Comparison of ENCODE assay signal across 13 mouse cellular contexts in genomic region chr1:71896141-71896725, GRCm38 (mm10).
DNase-seq lines count a peak whose midpoint lies in the region; ATAC-seq and TF ChIP-seq lines count a peak whose summit lies in the region.
"Had no signal": no experiment of that assay in that cellular context is flagged by ENCODE, and none has a peak within 500 bp of the region (broad histone marks: within the 10 kb centered on the region; RNA-seq: fewer than 3 reads in every experiment).

No protein-coding gene starts in this region.

- no peak overlapping the region for H3K4me2 ChIP-seq in limb, embryonic 13.5 days (replicated peaks)
- H3K4me2 ChIP-seq: heart, embryonic 15.5 days had no signal

- H3K27ac ChIP-seq in kidney, adult 2 months (ENCODE audit: insufficient read depth, low read depth, low read length) = no peak overlapping the region
- H3K27ac ChIP-seq in brown adipose tissue, adult 24 weeks (replicated peaks; ENCODE audit: low read depth, low read length) = no peak overlapping the region
- H3K27ac ChIP-seq in limb, embryonic 13.5 days = peak overlapping the region; percentile 44; the same call in 1 of the 2 replicates
- H3K27ac ChIP-seq: heart, embryonic 15.5 days; macrophage had no signal

- no peaks in the 10 kb centered on the region for H3K9me3 ChIP-seq in limb, embryonic 13.5 days
- H3K9me3 ChIP-seq: heart, embryonic 15.5 days had no signal

- no peak for TF ChIP-seq CTCF in kidney, adult 2 months (conservative IDR thresholded peaks at IDR 0.05; ENCODE audit: insufficient read depth, insufficient read length, low read depth, low read length)

- H3K27me3 ChIP-seq in kidney, adult 2 months (replicated peaks; ENCODE audit: control insufficient read depth, insufficient read depth, low read length) = no peaks in the 10 kb centered on the region
- no peaks in the 10 kb centered on the region for H3K27me3 ChIP-seq in limb, embryonic 13.5 days
- H3K27me3 ChIP-seq: heart, embryonic 15.5 days; Patski had no signal

- DNase-seq in kidney, adult 2 months = peak; percentile 24
- DNase-seq in kidney, postnatal 14 days = no peak
- peak; percentile 21 to 24 for DNase-seq in heart, adult 9 months (ENCODE audit: low spot score in 2 of 2)
- no peak for DNase-seq in c-Kit-positive CD71-positive TER-119-positive erythroid progenitor cells, embryonic 14.5 days (ENCODE audit: low spot score)
- no peak for DNase-seq in urinary bladder, postnatal 10 days (ENCODE audit: low spot score)
- DNase-seq: adrenal gland, adult 8-10 months; liver, postnatal 0 days; right cerebral cortex, postnatal 14 days had no signal

- no peak overlapping the region for H3K4me3 ChIP-seq in kidney, adult 2 months (ENCODE audit: insufficient read depth, low read depth, low read length)
- H3K4me3 ChIP-seq in brown adipose tissue, adult 24 weeks (ENCODE audit: insufficient read depth, low read depth, low read length) = peak overlapping the region; percentile 11; the same call in 1 of the 2 replicates
- H3K4me3 ChIP-seq in limb, embryonic 13.5 days = no peak overlapping the region
- H3K4me3 ChIP-seq: heart, embryonic 15.5 days had no signal

- H3K36me3 ChIP-seq in kidney, adult 2 months (ENCODE audit: control insufficient read depth, insufficient read depth, low read length) = no peaks in the 10 kb centered on the region
- H3K36me3 ChIP-seq in limb, embryonic 13.5 days = no peaks in the 10 kb centered on the region
- H3K36me3 ChIP-seq: heart, embryonic 15.5 days had no signal

- ATAC-seq in limb, embryonic 13.5 days (ENCODE audit: low FRiP score, low read depth) = no peak
- ATAC-seq: liver, postnatal 0 days; Patski had no signal

- H3K9ac ChIP-seq in limb, embryonic 13.5 days = no peak overlapping the region
- H3K9ac ChIP-seq: heart, embryonic 15.5 days; liver, postnatal 0 days had no signal

- no peaks in the 10 kb centered on the region for H3K4me1 ChIP-seq in kidney, adult 2 months (ENCODE audit: control insufficient read depth, insufficient read depth, low read length)
- H3K4me1 ChIP-seq in brown adipose tissue, adult 24 weeks (ENCODE audit: control insufficient read depth, insufficient read depth, insufficient read length, low read length) = peaks cover 5% of the 10 kb centered on the region
- peaks cover 28% of the 10 kb centered on the region for H3K4me1 ChIP-seq in limb, embryonic 13.5 days

- WGBS in kidney, adult 2 months = 35% methylated on average over 11 of the region's 11 CpGs
- WGBS in limb, embryonic 13.5 days = 54% methylated on average over 11 of the region's 11 CpGs

- TF ChIP-seq POLR2A in kidney, adult 2 months (IDR thresholded peaks at IDR 0.05; ENCODE audit: low read depth, low read length) = no peak

Comparison
In these comparisons a context has a peak if more than half of its experiments do, and no peak if none do; other contexts are left out.
1. DNase-seq: peak in kidney, adult 2 months (single experiment) and heart, adult 9 months (2 of 2); none in kidney, postnatal 14 days (single experiment), c-Kit-positive CD71-positive TER-119-positive erythroid progenitor cells, embryonic 14.5 days (single experiment) and urinary bladder, postnatal 10 days (single experiment).